Mouse (Mus musculus) heart, postnatal 25 days (tissue): ENCODE data around the gene Prim1. TPM values are rescaled to one million over a fixed set of nuclear protein-coding genes. Genes with fewer than 3 reads are reported as not detected.

Experiments used
- DNase-seq: peaks from one replicate; pipeline ENCODE4 v3.0.0; 2022; ENCODE audit warnings: low spot score
- intact Hi-C: fragments of 180-260 bp; cut with DNase I; formaldehyde crosslinking; loops from one replicate; pipeline ENCODE4 v1.15.1; 2025
- total RNA-seq, 2 experiments: library from RNA; stranded (reverse); gene quantifications; 2 replicates each; pipeline ENCODE4 v1.2.3; 2021

Gene Prim1
- total RNA-seq = 1 to 10 TPM; 2.1 to 2.2 TPM

GRCm38 (mm10) chr10:128015068-128015934 is at the start of gene Prim1:
Gene Prim1 (plus strand): TSS chr10:128015168.
- intact Hi-C loops = no loop called here
- peak; percentile 47 for DNase-seq

GRCm38 (mm10) chr10:127966506-127966905 is 48.5 kb upstream of the Prim1 start:
- DNase-seq = no peak
- intact Hi-C loops = no loop called here

- DNase-seq = no peak
- intact Hi-C loops = no loop called here
Measured at GRCm38 (mm10) chr10:127969820-127970219, 45.1 kb upstream of the Prim1 start.

- no peak for DNase-seq
- intact Hi-C loops = no loop called here
Measured at GRCm38 (mm10) chr10:127970359-127970831, 44.6 kb upstream of the Prim1 start.

- DNase-seq = no peak
- intact Hi-C loops = no loop called here
Measured at GRCm38 (mm10) chr10:127971135-127971534, 43.8 kb upstream of the Prim1 start.

- intact Hi-C loops = no loop called here
- no peak for DNase-seq
Measured at GRCm38 (mm10) chr10:127974062-127974461, 40.9 kb upstream of the Prim1 start.

GRCm38 (mm10) chr10:127975503-127975902 is 39.5 kb upstream of the Prim1 start:
- intact Hi-C loops = no loop called here
- DNase-seq = no peak

- DNase-seq = no peak
Measured at GRCm38 (mm10) chr10:127984650-127985049, 30.3 kb upstream of the Prim1 start.

GRCm38 (mm10) chr10:127985601-127986000 is 29.4 kb upstream of the Prim1 start:
- no peak for DNase-seq

More at GRCm38 (mm10) chr10:127984650-127985049, 30.3 kb upstream of the Prim1 start:
- intact Hi-C loops = no loop called here

GRCm38 (mm10) chr10:127996690-127997089 is 18.3 kb upstream of the Prim1 start:
- intact Hi-C loops = no loop called here

More at GRCm38 (mm10) chr10:127985601-127986000, 29.4 kb upstream of the Prim1 start:
- intact Hi-C loops = no loop called here

GRCm38 (mm10) chr10:127998260-127998659 is 16.7 kb upstream of the Prim1 start:
- no peak for DNase-seq
- intact Hi-C loops = no loop called here

More at GRCm38 (mm10) chr10:127996690-127997089, 18.3 kb upstream of the Prim1 start:
- DNase-seq = no peak

- intact Hi-C loops = no loop called here
- no peak for DNase-seq
Measured at GRCm38 (mm10) chr10:128003281-128003801, 11.6 kb upstream of the Prim1 start.

GRCm38 (mm10) chr10:128004918-128005317 is 10.1 kb upstream of the Prim1 start:
- DNase-seq = no peak
- intact Hi-C loops = loop anchor here (5.0 kb wide), 1 partner anchor 263 kb away; no protein-coding TSS in a partner anchor

GRCm38 (mm10) chr10:128005479-128005878 is 9.5 kb upstream of the Prim1 start:
- intact Hi-C loops = loop anchor here (5.0 kb wide), 1 partner anchor 263 kb away; no protein-coding TSS in a partner anchor
- DNase-seq = no peak

- intact Hi-C loops = loop anchor here (5.0 kb wide), 1 partner anchor 265 kb away; no protein-coding TSS in a partner anchor
- DNase-seq = no peak
Measured at GRCm38 (mm10) chr10:128007446-128007845, 7.5 kb upstream of the Prim1 start, which contains the start of gene Hsd17b6. Gene Hsd17b6 (minus strand): TSS chr10:128007611.

- DNase-seq = peak; percentile 26
- intact Hi-C loops = loop anchor here (1.0 to 5.0 kb wide), 4 partner anchors 52 to 314 kb away; no protein-coding TSS in a partner anchor
Measured at GRCm38 (mm10) chr10:128008207-128008889, 6.6 kb upstream of the Prim1 start.

- DNase-seq = no peak
- intact Hi-C loops = loop anchor here (2.0 to 5.0 kb wide), 2 partner anchors 267 to 315 kb away; no protein-coding TSS in a partner anchor
Measured at GRCm38 (mm10) chr10:128009735-128010134, 5.2 kb upstream of the Prim1 start.

- intact Hi-C loops = no loop called here
- no peak for DNase-seq
Measured at GRCm38 (mm10) chr10:128022196-128022595, 7.2 kb downstream of the Prim1 start.

- intact Hi-C loops = no loop called here
- no peak for DNase-seq
Measured at GRCm38 (mm10) chr10:128023496-128023895, 8.5 kb downstream of the Prim1 start.

GRCm38 (mm10) chr10:128029931-128030330 is 15.0 kb downstream of the Prim1 start:
- DNase-seq = no peak
- intact Hi-C loops = no loop called here
